Mouse (Mus musculus): ENCODE measurements at regions not wholly inside any gene's neighbourhood (a gene's known extent, or its start where the extent isn't known, plus 50 kb on each side); places are given as distances from the start of the nearest gene placed in this dataset.

DNA sequence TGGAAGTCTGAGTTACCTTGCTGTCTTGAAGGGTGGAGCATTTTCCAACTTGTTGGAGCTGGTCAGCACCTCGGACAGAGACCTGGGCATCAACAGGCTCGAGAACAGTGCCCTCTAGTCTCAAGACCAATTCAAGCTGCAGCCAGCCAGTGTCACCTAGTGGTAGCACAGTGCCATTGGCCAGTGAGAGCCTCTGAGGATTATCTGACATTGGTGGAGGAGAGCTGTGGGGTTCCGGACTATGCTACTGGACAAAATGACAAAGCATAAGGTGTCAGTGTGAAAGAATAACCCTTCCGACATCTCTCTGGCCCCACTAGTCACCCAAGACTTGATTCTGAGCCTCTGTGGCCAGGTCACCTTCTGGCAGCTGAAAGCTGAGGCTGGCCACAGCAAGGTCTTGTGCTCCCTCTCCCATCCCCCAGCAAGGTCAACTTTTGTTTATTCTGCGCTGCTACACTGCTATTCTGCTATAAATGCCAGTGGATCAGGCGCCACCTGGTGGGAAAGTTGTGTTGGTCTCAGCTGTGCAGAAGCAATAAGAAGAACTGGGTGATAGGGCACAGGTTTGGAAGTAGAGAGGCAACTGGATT, 232.2 kb downstream of the Olfm4 start:
- Histone ChIP-seq H3K9ac (replicated peaks; ENCODE audit: low read length) (no peak overlapping the region), H3K4me2 (ENCODE audit: low read depth, low read length) (no peak overlapping the region), H3K27ac (replicated peaks; ENCODE audit: low read depth, low read length) (no peak overlapping the region), H3K4me3 (ENCODE audit: low read depth, low read length) (no peak overlapping the region), H3K27me3 (ENCODE audit: control insufficient read depth, insufficient read depth, low read length) (no peaks in the 10 kb centered on the region), H3K36me3 (replicated peaks; ENCODE audit: control insufficient read depth, insufficient read depth, low read depth, low read length) (no peaks in the 10 kb centered on the region), H3K9me3 (replicated peaks; ENCODE audit: control insufficient read depth, low read length) (no peaks in the 10 kb centered on the region), H3K4me1 (ENCODE audit: control insufficient read depth, insufficient read depth, low read length) (no peaks in the 10 kb centered on the region)
- WGBS: 13% methylated on average over 6 of the region's 6 CpGs
- DNase-seq (ENCODE audit: low spot score): peak; percentile 89
- ATAC-seq (replicated peaks; ENCODE audit: insufficient number of reproducible peaks, low FRiP score, low TSS enrichment, low read depth): peak; percentile 65; the same call in 1 of the 2 replicates

DNA sequence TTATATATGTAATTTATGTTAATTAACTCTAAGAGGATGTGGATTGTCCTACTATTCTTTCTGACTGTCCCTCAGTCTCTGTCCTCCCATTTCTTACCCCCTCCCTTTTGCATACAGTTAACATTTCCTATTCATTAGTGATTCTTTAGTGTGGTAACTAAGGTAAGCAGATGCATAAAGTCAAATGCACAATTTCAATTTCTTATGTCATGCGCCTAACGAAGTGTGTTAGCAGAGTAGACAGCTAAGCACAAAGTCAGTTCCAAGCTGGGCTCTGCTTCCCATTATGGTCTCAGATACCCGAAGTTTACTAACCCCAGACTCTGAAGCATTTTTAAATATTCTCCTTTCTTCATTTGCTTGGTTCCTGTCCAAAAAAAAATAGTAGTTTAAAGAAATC, 248.2 kb downstream of the Olfm4 start:
- Histone ChIP-seq H3K27me3 (ENCODE audit: control insufficient read depth, insufficient read depth, low read length) (no peaks in the 10 kb centered on the region), H3K27ac (replicated peaks; ENCODE audit: low read depth, low read length) (no peak overlapping the region), H3K36me3 (replicated peaks; ENCODE audit: control insufficient read depth, insufficient read depth, low read depth, low read length) (no peaks in the 10 kb centered on the region), H3K4me3 (ENCODE audit: low read depth, low read length) (no peak overlapping the region), H3K9me3 (replicated peaks; ENCODE audit: control insufficient read depth, low read length) (no peaks in the 10 kb centered on the region), H3K9ac (replicated peaks; ENCODE audit: low read length) (no peak overlapping the region), H3K4me2 (ENCODE audit: low read depth, low read length) (no peak overlapping the region), H3K4me1 (ENCODE audit: control insufficient read depth, insufficient read depth, low read length) (no peaks in the 10 kb centered on the region)
- WGBS: 77% methylated on average over 3 of the region's 3 CpGs
- no peak for ATAC-seq (replicated peaks; ENCODE audit: insufficient number of reproducible peaks, low FRiP score, low TSS enrichment, low read depth)
- DNase-seq (ENCODE audit: low spot score): no peak

DNA sequence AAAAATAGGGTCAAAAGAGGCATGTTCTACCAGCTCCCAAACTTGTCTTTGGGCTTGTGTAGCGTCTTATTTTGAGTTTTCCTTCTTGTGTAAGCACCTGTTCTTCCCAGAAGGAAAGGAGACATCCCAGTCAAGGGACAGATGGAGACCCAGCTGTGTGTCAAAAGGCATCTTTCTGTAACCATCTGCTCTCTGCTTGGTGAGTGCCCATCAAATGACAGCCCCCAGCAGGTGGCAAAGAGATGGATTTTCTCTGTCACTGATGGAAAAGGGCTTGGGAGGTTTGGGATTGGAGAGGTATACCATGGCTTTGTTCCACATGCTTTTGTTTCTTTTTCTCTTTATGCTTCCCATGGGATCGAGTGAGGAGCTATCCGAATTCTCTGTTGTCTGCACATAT, 249.1 kb downstream of the Olfm4 start:
- Histone ChIP-seq H3K36me3 (replicated peaks; ENCODE audit: control insufficient read depth, insufficient read depth, low read depth, low read length) (no peaks in the 10 kb centered on the region), H3K27me3 (ENCODE audit: control insufficient read depth, insufficient read depth, low read length) (no peaks in the 10 kb centered on the region), H3K9ac (replicated peaks; ENCODE audit: low read length) (no peak overlapping the region), H3K4me2 (ENCODE audit: low read depth, low read length) (no peak overlapping the region), H3K4me1 (ENCODE audit: control insufficient read depth, insufficient read depth, low read length) (no peaks in the 10 kb centered on the region), H3K9me3 (replicated peaks; ENCODE audit: control insufficient read depth, low read length) (no peaks in the 10 kb centered on the region), H3K27ac (replicated peaks; ENCODE audit: low read depth, low read length) (no peak overlapping the region), H3K4me3 (ENCODE audit: low read depth, low read length) (no peak overlapping the region)
- WGBS: 69% methylated on average over 3 of the region's 3 CpGs
- no peak for ATAC-seq (replicated peaks; ENCODE audit: insufficient number of reproducible peaks, low FRiP score, low TSS enrichment, low read depth)
- no peak for DNase-seq (ENCODE audit: low spot score)

DNA sequence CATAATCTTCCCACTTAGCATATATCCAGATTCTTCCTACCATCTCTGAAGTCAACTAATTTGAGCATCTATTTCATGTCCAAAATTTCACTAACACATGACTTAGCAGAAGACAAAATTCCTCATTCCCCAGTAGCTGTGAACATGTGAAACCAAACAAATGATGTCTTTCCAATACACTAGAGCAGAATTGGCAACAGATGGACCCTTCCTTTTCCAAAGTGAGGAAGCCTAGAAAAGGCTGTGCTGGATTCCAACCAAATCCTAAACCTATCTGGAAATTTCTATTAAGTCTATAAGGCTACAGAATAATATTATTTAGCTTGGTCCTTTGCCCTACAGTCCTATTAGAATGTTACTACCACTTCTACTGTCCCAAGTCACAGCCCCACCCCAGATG, 253.3 kb downstream of the Olfm4 start:
- H3K27me3 ChIP-seq (ENCODE audit: control insufficient read depth, insufficient read depth, low read length): no peaks in the 10 kb centered on the region
- no peaks in the 10 kb centered on the region for H3K36me3 ChIP-seq (replicated peaks; ENCODE audit: control insufficient read depth, insufficient read depth, low read depth, low read length)
- H3K9me3 ChIP-seq (replicated peaks; ENCODE audit: control insufficient read depth, low read length): no peaks in the 10 kb centered on the region
- H3K4me3 ChIP-seq (ENCODE audit: low read depth, low read length): no peak overlapping the region
- no peak overlapping the region for H3K9ac ChIP-seq (replicated peaks; ENCODE audit: low read length)
- DNase-seq (ENCODE audit: low spot score): no peak
- H3K4me1 ChIP-seq (ENCODE audit: control insufficient read depth, insufficient read depth, low read length): no peaks in the 10 kb centered on the region
- no peak for ATAC-seq (replicated peaks; ENCODE audit: insufficient number of reproducible peaks, low FRiP score, low TSS enrichment, low read depth)
- no peak overlapping the region for H3K27ac ChIP-seq (replicated peaks; ENCODE audit: low read depth, low read length)
- H3K4me2 ChIP-seq (ENCODE audit: low read depth, low read length): no peak overlapping the region

DNA sequence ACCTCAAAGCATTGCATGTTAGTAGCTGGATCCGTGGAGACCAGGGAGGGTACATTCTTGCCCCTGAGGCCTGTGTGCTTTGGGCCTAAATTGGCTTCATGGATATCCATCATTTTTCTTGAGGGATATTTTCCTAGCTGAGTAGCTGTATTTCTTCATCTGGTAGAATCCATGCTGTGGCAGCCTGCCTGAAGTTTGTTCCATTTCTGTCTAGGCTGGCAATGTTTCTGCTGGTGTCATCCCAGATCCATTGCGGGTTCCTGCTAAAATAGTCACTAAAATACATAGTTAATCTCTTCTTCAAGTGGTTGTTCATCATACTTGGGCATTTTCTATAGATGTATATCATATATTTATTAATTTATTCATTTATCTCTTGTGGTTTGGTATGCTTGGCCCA, 253.7 kb downstream of the Olfm4 start:
- H3K9me3 ChIP-seq (replicated peaks; ENCODE audit: control insufficient read depth, low read length): no peaks in the 10 kb centered on the region
- whole genome bisulfite sequencing: 83% methylated on average over 2 of the region's 2 CpGs
- no peaks in the 10 kb centered on the region for H3K27me3 ChIP-seq (ENCODE audit: control insufficient read depth, insufficient read depth, low read length)
- H3K27ac ChIP-seq (replicated peaks; ENCODE audit: low read depth, low read length): no peak overlapping the region
- no peak overlapping the region for H3K9ac ChIP-seq (replicated peaks; ENCODE audit: low read length)
- no peaks in the 10 kb centered on the region for H3K4me1 ChIP-seq (ENCODE audit: control insufficient read depth, insufficient read depth, low read length)
- ATAC-seq (replicated peaks; ENCODE audit: insufficient number of reproducible peaks, low FRiP score, low TSS enrichment, low read depth): no peak
- no peak overlapping the region for H3K4me3 ChIP-seq (ENCODE audit: low read depth, low read length)
- DNase-seq (ENCODE audit: low spot score): no peak
- H3K4me2 ChIP-seq (ENCODE audit: low read depth, low read length): no peak overlapping the region
- no peaks in the 10 kb centered on the region for H3K36me3 ChIP-seq (replicated peaks; ENCODE audit: control insufficient read depth, insufficient read depth, low read depth, low read length)

DNA sequence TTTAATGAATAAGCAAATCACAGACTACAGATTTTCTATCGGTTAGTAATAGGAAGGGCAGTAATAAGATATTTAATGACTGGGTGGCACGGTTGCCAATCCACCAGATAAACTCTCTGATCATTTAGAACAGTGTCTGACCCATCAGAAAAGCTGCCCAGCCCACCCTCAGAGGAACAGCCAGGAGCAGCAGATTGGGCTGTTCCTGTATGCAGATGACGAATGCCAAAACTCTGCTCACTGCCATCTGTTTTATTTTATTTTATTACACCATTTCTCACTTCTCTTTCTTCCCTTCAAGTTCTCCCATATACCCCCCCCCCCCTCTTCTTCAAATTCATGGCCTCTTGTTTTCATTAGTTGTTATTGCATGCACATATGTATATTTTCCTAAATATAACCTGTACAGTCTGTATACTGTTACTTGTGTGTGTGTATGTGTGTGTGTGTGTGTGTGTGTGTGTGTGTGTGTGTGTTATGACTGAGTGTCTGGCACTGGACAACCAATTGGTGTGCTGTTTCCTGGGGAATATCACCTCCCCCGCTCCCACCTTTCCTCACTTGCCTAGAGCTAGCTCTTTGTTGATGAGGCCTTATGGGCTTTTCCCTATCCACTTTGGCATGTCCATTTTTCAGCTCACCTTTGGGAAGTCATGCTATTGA, 260.9 kb downstream of the Olfm4 start:
- no peaks in the 10 kb centered on the region for H3K36me3 ChIP-seq (replicated peaks; ENCODE audit: control insufficient read depth, insufficient read depth, low read depth, low read length)
- no peak for DNase-seq (ENCODE audit: low spot score)
- 85% methylated on average over 4 of the region's 4 CpGs for WGBS

DNA sequence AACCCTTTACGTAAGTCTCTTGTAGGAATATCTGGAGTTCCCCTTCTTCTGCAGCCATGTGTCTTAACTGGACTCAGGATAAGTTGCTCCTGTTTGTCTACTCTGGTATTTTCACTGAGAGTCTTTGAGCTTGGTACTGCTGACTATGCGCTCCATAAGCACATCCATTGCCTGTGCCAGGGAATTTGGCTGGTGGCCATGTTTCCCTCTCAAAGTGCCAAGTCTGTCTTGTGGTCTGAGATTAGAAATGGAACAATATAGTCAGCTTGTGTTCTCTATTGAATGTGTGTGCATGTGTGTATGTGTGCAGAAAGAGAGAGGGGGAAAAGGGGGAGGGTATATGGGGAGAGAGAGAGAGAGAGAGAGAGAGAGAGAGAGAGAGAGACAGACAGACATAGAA, 263.7 kb downstream of the Olfm4 start:
- DNase-seq (ENCODE audit: low spot score): no peak
- Histone ChIP-seq H3K4me3 (ENCODE audit: low read depth, low read length) (no peak overlapping the region), H3K27me3 (ENCODE audit: control insufficient read depth, insufficient read depth, low read length) (no peaks in the 10 kb centered on the region), H3K36me3 (replicated peaks; ENCODE audit: control insufficient read depth, insufficient read depth, low read depth, low read length) (no peaks in the 10 kb centered on the region), H3K9ac (replicated peaks; ENCODE audit: low read length) (no peak overlapping the region), H3K27ac (replicated peaks; ENCODE audit: low read depth, low read length) (no peak overlapping the region), H3K9me3 (replicated peaks; ENCODE audit: control insufficient read depth, low read length) (no peaks in the 10 kb centered on the region), H3K4me1 (ENCODE audit: control insufficient read depth, insufficient read depth, low read length) (no peaks in the 10 kb centered on the region), H3K4me2 (ENCODE audit: low read depth, low read length) (no peak overlapping the region)
- ATAC-seq (replicated peaks; ENCODE audit: insufficient number of reproducible peaks, low FRiP score, low TSS enrichment, low read depth): no peak
- 89% methylated on average over 2 of the region's 2 CpGs for WGBS

More for the DNA sequence above, 260.9 kb downstream of the Olfm4 start:
- no peaks in the 10 kb centered on the region for H3K4me1 ChIP-seq (ENCODE audit: control insufficient read depth, insufficient read depth, low read length)
- ATAC-seq (replicated peaks; ENCODE audit: insufficient number of reproducible peaks, low FRiP score, low TSS enrichment, low read depth): no peak
- H3K9ac ChIP-seq (replicated peaks; ENCODE audit: low read length): no peak overlapping the region
- no peak overlapping the region for H3K27ac ChIP-seq (replicated peaks; ENCODE audit: low read depth, low read length)
- H3K4me2 ChIP-seq (ENCODE audit: low read depth, low read length): no peak overlapping the region
- H3K9me3 ChIP-seq (replicated peaks; ENCODE audit: control insufficient read depth, low read length): no peaks in the 10 kb centered on the region
- no peaks in the 10 kb centered on the region for H3K27me3 ChIP-seq (ENCODE audit: control insufficient read depth, insufficient read depth, low read length)
- no peak overlapping the region for H3K4me3 ChIP-seq (ENCODE audit: low read depth, low read length)

DNA sequence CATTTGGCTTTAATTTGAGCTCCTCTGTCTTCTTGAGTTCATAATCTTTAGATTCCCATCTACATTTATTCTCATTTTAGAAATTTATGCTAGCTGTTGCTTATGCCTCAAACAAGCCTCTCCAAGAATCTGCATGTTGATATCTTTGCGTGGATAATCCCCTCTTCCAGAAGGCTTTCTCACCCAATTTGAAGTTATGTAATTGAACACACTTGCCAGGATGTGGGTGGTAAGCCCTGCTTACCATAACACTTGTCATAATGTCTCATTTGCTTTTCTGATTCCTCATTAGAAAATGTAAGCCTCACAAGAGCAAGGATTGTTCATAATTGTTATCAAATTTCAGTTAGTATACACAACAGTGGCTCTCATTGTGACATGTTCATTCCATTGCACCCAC, 266.0 kb downstream of the Olfm4 start:
- no peaks in the 10 kb centered on the region for H3K9me3 ChIP-seq (replicated peaks; ENCODE audit: control insufficient read depth, low read length)
- ATAC-seq (replicated peaks; ENCODE audit: insufficient number of reproducible peaks, low FRiP score, low TSS enrichment, low read depth) (no peak), DNase-seq (ENCODE audit: low spot score) (no peak)
- H3K36me3 ChIP-seq (replicated peaks; ENCODE audit: control insufficient read depth, insufficient read depth, low read depth, low read length): no peaks in the 10 kb centered on the region
- no peaks in the 10 kb centered on the region for H3K27me3 ChIP-seq (ENCODE audit: control insufficient read depth, insufficient read depth, low read length)
- no peak overlapping the region for H3K27ac ChIP-seq (replicated peaks; ENCODE audit: low read depth, low read length)
- H3K4me2 ChIP-seq (ENCODE audit: low read depth, low read length): no peak overlapping the region
- no peak overlapping the region for H3K4me3 ChIP-seq (ENCODE audit: low read depth, low read length)
- no peaks in the 10 kb centered on the region for H3K4me1 ChIP-seq (ENCODE audit: control insufficient read depth, insufficient read depth, low read length)
- H3K9ac ChIP-seq (replicated peaks; ENCODE audit: low read length): no peak overlapping the region
- 87% methylated on average over 1 of the region's 1 CpGs for WGBS

Data from embryonic facial prominence, embryonic 11.5 days (tissue).